Mouse (Mus musculus): Measurements from ENCODE around the gene Ccdc9.

- TF ChIP-seq CTCF (IDR thresholded peaks at IDR 0.05; ENCODE audit: low read depth) (no peak; the same call in 1 of the 2 replicates), EP300 (IDR thresholded peaks at IDR 0.05; ENCODE audit: low read depth) (no peak)
Observed at GRCm38 (mm10) chr7:16273081-16273765, 13.4 kb downstream of the Ccdc9 start, which contains the start of gene Inafm1.

Measured in liver, embryonic 14.5 days (tissue).